Mouse (Mus musculus) embryo, embryonic 10 days (tissue): Measurements from ENCODE around the gene Pdyn.

Experiments
- DNase-seq: peaks from one replicate; pipeline ENCODE4 v3.0.0-alpha.2; 2015; ENCODE audit warnings: low spot score

The Pdyn gene

GRCm38 (mm10) chr2:129654233-129654950 lies 45.3 kb downstream of the Pdyn start:
- no peak for DNase-seq

- no peak for DNase-seq
These were observed 46.0 kb downstream of the Pdyn start for GRCm38 (mm10) chr2:129653632-129654031.

DNA sequence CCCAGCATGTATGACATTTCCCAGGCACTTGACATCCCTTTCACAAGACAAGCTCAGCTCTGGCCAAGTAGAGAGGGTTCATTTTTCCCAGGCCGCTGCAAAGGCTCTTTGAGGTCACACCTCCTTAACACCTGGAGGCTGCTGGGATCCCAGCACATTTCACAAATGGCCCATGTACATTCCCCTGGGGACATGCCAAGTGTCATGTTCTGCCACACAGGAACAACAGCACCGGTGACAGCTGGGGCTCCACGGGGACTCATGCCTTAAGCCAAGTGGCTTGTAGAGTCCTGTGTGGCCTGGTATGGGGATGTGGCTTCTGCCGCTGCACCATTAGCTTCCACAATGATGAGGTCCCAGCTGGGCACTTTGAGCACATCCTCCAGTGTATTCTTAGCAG lies 47.0 kb downstream of the Pdyn start:
- DNase-seq = no peak
